Mouse (Mus musculus): ENCODE measurements around the gene Diexf.

DNA sequence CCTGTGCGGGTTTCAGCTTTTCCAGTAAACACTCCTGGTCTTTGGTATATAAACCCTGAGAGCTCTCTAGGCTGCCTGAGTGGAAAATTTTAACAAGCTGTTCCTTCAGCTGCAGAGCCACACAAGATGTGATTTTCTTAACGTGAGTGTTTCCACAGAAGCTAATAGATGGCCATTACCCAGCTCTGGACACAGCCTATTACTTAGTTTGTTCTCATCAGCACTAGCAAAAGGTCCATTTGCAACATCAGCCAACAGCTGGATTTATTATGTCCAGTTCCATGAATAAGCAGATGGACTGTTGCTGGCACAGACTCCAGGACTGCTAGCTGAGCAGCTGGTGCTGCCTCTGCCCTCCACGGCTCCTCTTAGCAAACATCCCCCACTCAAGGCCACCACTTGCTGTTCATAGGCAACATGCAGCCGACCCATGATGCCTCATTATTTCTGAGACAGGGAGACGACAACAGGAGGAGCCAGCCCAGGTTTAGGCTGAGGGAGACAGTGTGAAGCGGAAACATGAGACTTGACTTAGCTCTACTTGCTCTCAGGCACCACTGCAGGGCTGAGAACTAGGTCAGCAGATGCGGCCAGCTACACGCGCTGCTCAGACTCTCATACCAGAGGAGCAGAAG, 43.1 kb downstream of the Diexf start:
- TF ChIP-seq ZNF384 (IDR thresholded peaks at IDR 0.05; ENCODE audit: low read depth, low read length) (no peak), CHD2 (IDR thresholded peaks at IDR 0.05; ENCODE audit: low read depth, low read length) (no peak), MAFK (IDR thresholded peaks at IDR 0.05; ENCODE audit: insufficient read depth, low read depth, low read length) (no peak), HCFC1 (IDR thresholded peaks at IDR 0.05; ENCODE audit: borderline replicate concordance, insufficient read depth, low read length) (no peak)
